Mouse (Mus musculus) midbrain, embryonic 10.5 days (tissue): ENCODE measurements around the gene Pard3b. TPM values are rescaled to one million over a fixed set of nuclear protein-coding genes. Genes with fewer than 3 reads are reported as not detected.

Experiments used
- DNase-seq: peaks from one replicate; pipeline ENCODE4 v3.0.0-alpha.2; 2017; ENCODE audit warnings: low spot score
- H3K27ac ChIP-seq: fragments of 300-500 bp; sonication (generic); replicated peaks from 2 replicates; pipeline ENCODE4 v1.5.1; 2016; ENCODE audit warnings: mild to moderate bottlenecking
- H3K27me3 ChIP-seq: fragments of 300-500 bp; sonication (generic); 2 replicates; pipeline ENCODE4 v1.6.1; 2016; ENCODE audit warnings: low read depth, mild to moderate bottlenecking; ENCODE audit not compliant: poor library complexity, severe bottlenecking
- H3K36me3 ChIP-seq: fragments of 300-500 bp; sonication (generic); 2 replicates; pipeline ENCODE4 v1.6.1; 2016; ENCODE audit warnings: mild to moderate bottlenecking, moderate library complexity
- H3K4me1 ChIP-seq: fragments of 300-500 bp; sonication (generic); 2 replicates; pipeline ENCODE4 v1.6.1; 2016
- H3K4me3 ChIP-seq: fragments of 300-500 bp; sonication (generic); 2 replicates; pipeline ENCODE4 v1.5.1; 2016; ENCODE audit warnings: mild to moderate bottlenecking, moderate library complexity
- H3K9me3 ChIP-seq: fragments of 300-500 bp; sonication (generic); replicated peaks from 2 replicates; pipeline ENCODE4 v1.6.1; 2016; ENCODE audit warnings: mild to moderate bottlenecking
- WGBS: fragments of 180-500 bp; shearing (Covaris S2); methylation state at CpG from one replicate; pipeline ENCODE4 v1.1.7; 2016; 5-methylcytosine and 5-hydroxymethylcytosine counted together
- polyA plus RNA-seq: library from polyadenylated mRNA; unstranded; fragments of >200 nt; fragmentation: Nextera tagmentation; extraction: Ambion mirVana; gene quantifications from 2 replicates; pipeline ENCODE4 v1.2.1, GENCODE M21; 2016

Pard3b gene
- polyA plus RNA-seq, 1 experiment from 2014 or later: 8.2 TPM

GRCm38 (mm10) chr1:62622447-62622846 lies 983.8 kb downstream of the Pard3b start:
- Histone ChIP-seq H3K36me3 (no peaks in the 10 kb centered on the region), H3K9me3 (no peaks in the 10 kb centered on the region), H3K4me1 (peaks cover 11% of the 10 kb centered on the region), H3K27me3 (no peaks in the 10 kb centered on the region), H3K27ac (no peak overlapping the region), H3K4me3 (no peak overlapping the region)
- no peak for DNase-seq
- WGBS: 84% methylated on average over 1 of the region's 1 CpGs

- no peak for DNase-seq
- peaks cover 12% of the 10 kb centered on the region for H3K4me1 ChIP-seq
- H3K27ac ChIP-seq: no peak overlapping the region
- H3K27me3 ChIP-seq: no peaks in the 10 kb centered on the region
- H3K4me3 ChIP-seq: no peak overlapping the region
- no peaks in the 10 kb centered on the region for H3K9me3 ChIP-seq
- no peaks in the 10 kb centered on the region for H3K36me3 ChIP-seq
- WGBS: 90% methylated on average over 2 of the region's 2 CpGs
These were observed 985.5 kb downstream of the Pard3b start for GRCm38 (mm10) chr1:62624166-62624565.

- WGBS: 92% methylated on average over 6 of the region's 6 CpGs
- no peaks in the 10 kb centered on the region for H3K27me3 ChIP-seq
- H3K27ac ChIP-seq: no peak overlapping the region
- H3K9me3 ChIP-seq: no peaks in the 10 kb centered on the region
- DNase-seq: no peak
- no peaks in the 10 kb centered on the region for H3K36me3 ChIP-seq
- peaks cover 12% of the 10 kb centered on the region for H3K4me1 ChIP-seq
- H3K4me3 ChIP-seq: no peak overlapping the region
These were observed 986.2 kb downstream of the Pard3b start for GRCm38 (mm10) chr1:62624836-62625235.

GRCm38 (mm10) chr1:62625332-62625731 lies 986.7 kb downstream of the Pard3b start:
- H3K9me3 ChIP-seq: no peaks in the 10 kb centered on the region
- no peaks in the 10 kb centered on the region for H3K36me3 ChIP-seq
- H3K27ac ChIP-seq: no peak overlapping the region
- no peak overlapping the region for H3K4me3 ChIP-seq
- DNase-seq: no peak
- 91% methylated on average over 4 of the region's 4 CpGs for WGBS
- H3K27me3 ChIP-seq: no peaks in the 10 kb centered on the region
- H3K4me1 ChIP-seq: peaks cover 12% of the 10 kb centered on the region

- no peak for DNase-seq
- WGBS: 88% methylated on average over 10 of the region's 10 CpGs
- Histone ChIP-seq H3K9me3 (no peaks in the 10 kb centered on the region), H3K36me3 (no peaks in the 10 kb centered on the region), H3K4me1 (peaks cover 13% of the 10 kb centered on the region), H3K4me3 (no peak overlapping the region), H3K27ac (no peak overlapping the region), H3K27me3 (no peaks in the 10 kb centered on the region)
These were observed 987.3 kb downstream of the Pard3b start for GRCm38 (mm10) chr1:62625819-62626505.

GRCm38 (mm10) chr1:62629952-62630351 lies 991.3 kb downstream of the Pard3b start:
- Histone ChIP-seq H3K9me3 (no peaks in the 10 kb centered on the region), H3K27ac (no peak overlapping the region), H3K36me3 (no peaks in the 10 kb centered on the region), H3K4me3 (no peak overlapping the region), H3K27me3 (no peaks in the 10 kb centered on the region), H3K4me1 (peaks cover 25% of the 10 kb centered on the region)
- WGBS: 94% methylated on average over 1 of the region's 1 CpGs
- no peak for DNase-seq

- no peak for DNase-seq
- WGBS: 70% methylated on average over 10 of the region's 10 CpGs
- Histone ChIP-seq H3K27ac (no peak overlapping the region; the same call in 1 of the 2 replicates), H3K27me3 (no peaks in the 10 kb centered on the region), H3K4me3 (no peak overlapping the region), H3K4me1 (peaks cover 28% of the 10 kb centered on the region), H3K9me3 (no peaks in the 10 kb centered on the region), H3K36me3 (no peaks in the 10 kb centered on the region)
These were observed 993.1 kb downstream of the Pard3b start for GRCm38 (mm10) chr1:62631511-62632305.

- Histone ChIP-seq H3K4me1 (peaks cover 26% of the 10 kb centered on the region), H3K9me3 (no peaks in the 10 kb centered on the region), H3K27me3 (no peaks in the 10 kb centered on the region), H3K4me3 (no peak overlapping the region), H3K36me3 (no peaks in the 10 kb centered on the region), H3K27ac (no peak overlapping the region)
- 96% methylated on average over 2 of the region's 2 CpGs for WGBS
- no peak for DNase-seq
These were observed 994.3 kb downstream of the Pard3b start for GRCm38 (mm10) chr1:62632886-62633285.

GRCm38 (mm10) chr1:62635203-62635602 lies 996.6 kb downstream of the Pard3b start:
- Histone ChIP-seq H3K4me1 (peaks cover 37% of the 10 kb centered on the region), H3K27me3 (no peaks in the 10 kb centered on the region), H3K27ac (0 out of 2 replicates have a peak overlapping the region, but pooled peaks have one; percentile 13), H3K9me3 (no peaks in the 10 kb centered on the region), H3K4me3 (no peak overlapping the region), H3K36me3 (no peaks in the 10 kb centered on the region)
- WGBS: 71% methylated on average over 6 of the region's 6 CpGs
- DNase-seq: no peak

GRCm38 (mm10) chr1:62636906-62637673 lies 998.5 kb downstream of the Pard3b start:
- 94% methylated on average over 6 of the region's 6 CpGs for WGBS
- no peak overlapping the region for H3K27ac ChIP-seq
- no peaks in the 10 kb centered on the region for H3K9me3 ChIP-seq
- H3K27me3 ChIP-seq: no peaks in the 10 kb centered on the region
- H3K4me1 ChIP-seq: peaks cover 31% of the 10 kb centered on the region
- no peak for DNase-seq
- H3K4me3 ChIP-seq: no peak overlapping the region
- H3K36me3 ChIP-seq: no peaks in the 10 kb centered on the region

GRCm38 (mm10) chr1:62639012-62639411 lies 1000.4 kb downstream of the Pard3b start:
- Histone ChIP-seq H3K27ac (no peak overlapping the region), H3K4me1 (peaks cover 30% of the 10 kb centered on the region), H3K36me3 (no peaks in the 10 kb centered on the region), H3K4me3 (no peak overlapping the region), H3K27me3 (no peaks in the 10 kb centered on the region), H3K9me3 (no peaks in the 10 kb centered on the region)
- DNase-seq: no peak
- 90% methylated on average over 11 of the region's 11 CpGs for WGBS

GRCm38 (mm10) chr1:62639440-62639839 lies 1000.8 kb downstream of the Pard3b start:
- Histone ChIP-seq H3K9me3 (no peaks in the 10 kb centered on the region), H3K36me3 (no peaks in the 10 kb centered on the region), H3K27me3 (no peaks in the 10 kb centered on the region), H3K4me3 (no peak overlapping the region), H3K27ac (no peak overlapping the region), H3K4me1 (peaks cover 30% of the 10 kb centered on the region)
- DNase-seq: no peak
- WGBS: 93% methylated on average over 4 of the region's 4 CpGs
